Mouse (Mus musculus) spleen, adult 2 months (tissue): ENCODE measurements around the gene Agtrap. TPM values are rescaled to one million over a fixed set of nuclear protein-coding genes. Genes with fewer than 3 reads are reported as not detected.

Source experiments
- DNase-seq, 2 experiments: peaks; one replicate each; pipeline versions ENCODE4 v3.0.0 to v3.0.0-alpha.2; 2012 to 2021; ENCODE audit warnings: low spot score in 2 of 2, low read depth in 1 of 2
- H3K27ac ChIP-seq: fragments of 200-500 bp; 2 replicates; pipeline ENCODE4 v1.5.1; 2012; ENCODE audit warnings: low read length, inconsistent platforms; ENCODE audit not compliant: insufficient read depth
- H3K27me3 ChIP-seq: fragments of 200-500 bp; 2 replicates; pipeline ENCODE4 v1.6.1; 2012; ENCODE audit warnings: mild to moderate bottlenecking, moderate library complexity, low read length, inconsistent platforms; ENCODE audit not compliant: control insufficient read depth, insufficient read depth
- H3K36me3 ChIP-seq: fragments of 200-500 bp; 2 replicates; pipeline ENCODE4 v1.6.1; 2012; ENCODE audit warnings: mild to moderate bottlenecking, low read length, inconsistent platforms; ENCODE audit not compliant: control insufficient read depth, insufficient read depth
- H3K4me1 ChIP-seq: fragments of 200-500 bp; 2 replicates; pipeline ENCODE4 v1.6.1; 2011; ENCODE audit warnings: inconsistent platforms; ENCODE audit not compliant: control insufficient read depth, insufficient read depth, insufficient read length
- H3K4me3 ChIP-seq: fragments of 200-500 bp; 2 replicates; pipeline ENCODE4 v1.5.1; 2011; ENCODE audit warnings: mild to moderate bottlenecking, inconsistent platforms; ENCODE audit not compliant: insufficient read depth, insufficient read length; ENCODE audit errors: extremely low read depth
- CTCF ChIP-seq: fragments of 200-500 bp; IDR thresholded peaks from 2 replicates; pipeline ENCODE4 v1.5.1; 2011; ENCODE audit warnings: mild to moderate bottlenecking, inconsistent platforms; ENCODE audit not compliant: insufficient read depth, insufficient read length, insufficient replicate concordance; ENCODE audit errors: extremely low read depth
- POLR2A ChIP-seq: fragments of 200-500 bp; IDR thresholded peaks from 2 replicates; pipeline ENCODE4 v1.6.1; 2011; ENCODE audit warnings: low read depth, low read length, inconsistent platforms
- WGBS: fragments of 180-500 bp; shearing (Covaris S2); methylation state at CpG from one replicate; pipeline ENCODE4 v1.1.7; 2018; 5-methylcytosine and 5-hydroxymethylcytosine counted together
- polyA plus RNA-seq: library from polyadenylated mRNA; depleted of rRNA; stranded (reverse); fragments of >200 nt; gene quantifications from 2 replicates; pipeline ENCODE4 v1.2.3, GENCODE M21; 2012

Gene Agtrap
- polyA plus RNA-seq, 1 experiment, result 24.2 TPM

GRCm38 (mm10) chr4:148092551-148093271 lies 4.9 kb upstream of the Agtrap start:
- Histone ChIP-seq H3K36me3 (no peaks in the 10 kb centered on the region), H3K4me1 (no peaks in the 10 kb centered on the region; the same call in 1 of the 2 replicates), H3K4me3 (no peak overlapping the region), H3K27me3 (no peaks in the 10 kb centered on the region), H3K27ac (no peak overlapping the region)
- 92% methylated on average over 11 of the region's 11 CpGs for WGBS
- no peak for DNase-seq
- TF ChIP-seq CTCF (no peak), POLR2A (no peak)

GRCm38 (mm10) chr4:148091181-148091580 lies 3.4 kb upstream of the Agtrap start:
- peaks cover 4% of the 10 kb centered on the region; the same call in 1 of the 2 replicates for H3K4me1 ChIP-seq
- no peaks in the 10 kb centered on the region for H3K36me3 ChIP-seq
- whole genome bisulfite sequencing, result 100% methylated on average over 1 of the region's 1 CpGs
- no peaks in the 10 kb centered on the region for H3K27me3 ChIP-seq
- no peak overlapping the region for H3K4me3 ChIP-seq
- no peak overlapping the region for H3K27ac ChIP-seq
- TF ChIP-seq POLR2A (no peak), CTCF (no peak)
- DNase-seq, result no peak

- Histone ChIP-seq H3K27me3 (no peaks in the 10 kb centered on the region), H3K4me3 (no peak overlapping the region), H3K36me3 (no peaks in the 10 kb centered on the region), H3K27ac (no peak overlapping the region), H3K4me1 (peaks cover 4% of the 10 kb centered on the region; the same call in 1 of the 2 replicates)
- DNase-seq, result no peak
- 91% methylated on average over 4 of the region's 4 CpGs for WGBS
- no peak for TF ChIP-seq CTCF
- no peak for TF ChIP-seq POLR2A
Measured at GRCm38 (mm10) chr4:148089166-148089565, 1.3 kb upstream of the Agtrap start.

GRCm38 (mm10) chr4:148087091-148087906 lies 532 bp downstream of the Agtrap start:
- Histone ChIP-seq H3K27me3 (no peaks in the 10 kb centered on the region), H3K36me3 (no peaks in the 10 kb centered on the region), H3K27ac (peak overlapping the region; percentile 33), H3K4me3 (peak overlapping the region; percentile 80), H3K4me1 (peaks cover 15% of the 10 kb centered on the region; the same call in 1 of the 2 replicates)
- TF ChIP-seq POLR2A (no peak), CTCF (no peak)
- no peak for DNase-seq
- 4% methylated on average over 30 of the region's 30 CpGs for WGBS

GRCm38 (mm10) chr4:148085907-148086305 lies 1.9 kb downstream of the Agtrap start:
- peaks cover 15% of the 10 kb centered on the region; the same call in 1 of the 2 replicates for H3K4me1 ChIP-seq
- TF ChIP-seq CTCF (no peak), POLR2A (no peak)
- H3K27me3 ChIP-seq, result no peaks in the 10 kb centered on the region
- H3K4me3 ChIP-seq, result no peak overlapping the region
- H3K27ac ChIP-seq, result no peak overlapping the region
- peaks cover 2% of the 10 kb centered on the region for H3K36me3 ChIP-seq
- 76% methylated on average over 3 of the region's 3 CpGs for WGBS
- no peak for DNase-seq

- no peak overlapping the region for H3K4me3 ChIP-seq
- 59% methylated on average over 10 of the region's 10 CpGs for WGBS
- TF ChIP-seq CTCF, result no peak
- TF ChIP-seq POLR2A, result no peak
- DNase-seq, result no peak
- H3K27me3 ChIP-seq, result no peaks in the 10 kb centered on the region
- H3K4me1 ChIP-seq, result peaks cover 15% of the 10 kb centered on the region; the same call in 1 of the 2 replicates
- H3K27ac ChIP-seq, result no peak overlapping the region
- peaks cover 4% of the 10 kb centered on the region for H3K36me3 ChIP-seq
Measured at GRCm38 (mm10) chr4:148085131-148085906, 2.5 kb downstream of the Agtrap start.
